ENCODE assay signal across 24 mouse cellular contexts in genomic region chr1:121631466-121631865, GRCm38 (mm10).
DNase-seq lines count a peak whose midpoint lies in the region; ATAC-seq and TF ChIP-seq lines count a peak whose summit lies in the region.
"Had no signal": no experiment of that assay in that cellular context is flagged by ENCODE, and none has a peak within 500 bp of the region (broad histone marks: within the 10 kb centered on the region; RNA-seq: fewer than 3 reads in every experiment).

No protein-coding gene starts in this region.

- no peak overlapping the region for H3K9ac ChIP-seq in heart, embryonic 12.5 days
- no peak overlapping the region for H3K9ac ChIP-seq in limb, embryonic 14.5 days (ENCODE audit: low read depth, low read length, severe bottlenecking)
- H3K9ac ChIP-seq: embryonic facial prominence, embryonic 12.5 days; embryonic facial prominence, embryonic 15.5 days; forebrain, postnatal 0 days; hindbrain, embryonic 13.5 days; intestine, embryonic 15.5 days had no signal

- 61% methylated on average over 2 of the region's 2 CpGs for WGBS in heart, embryonic 12.5 days
- 79% methylated on average over 2 of the region's 2 CpGs for WGBS in limb, embryonic 14.5 days
- WGBS in limb, embryonic 10.5 days: 90% methylated on average over 2 of the region's 2 CpGs

- no peak overlapping the region for H3K4me2 ChIP-seq in heart, embryonic 12.5 days
- no peak overlapping the region for H3K4me2 ChIP-seq in limb, embryonic 14.5 days (replicated peaks; ENCODE audit: low read depth, low read length, severe bottlenecking)
- H3K4me2 ChIP-seq: embryonic facial prominence, embryonic 12.5 days; embryonic facial prominence, embryonic 15.5 days; hindbrain, embryonic 13.5 days; intestine, embryonic 15.5 days had no signal

- H3K27me3 ChIP-seq in heart, embryonic 12.5 days (replicated peaks): no peaks in the 10 kb centered on the region
- no peaks in the 10 kb centered on the region for H3K27me3 ChIP-seq in limb, embryonic 14.5 days (ENCODE audit: control insufficient read depth, insufficient read depth, low read length)
- H3K27me3 ChIP-seq in limb, embryonic 10.5 days (ENCODE audit: low read depth, poor library complexity, severe bottlenecking): no peaks in the 10 kb centered on the region
- H3K27me3 ChIP-seq: embryonic facial prominence, embryonic 12.5 days; embryonic facial prominence, embryonic 15.5 days; hindbrain, embryonic 13.5 days; intestine, embryonic 15.5 days had no signal

- ATAC-seq in heart, embryonic 12.5 days (ENCODE audit: insufficient number of reproducible peaks, low FRiP score): no peak
- peak; percentile 62; the same call in 1 of the 2 replicates for ATAC-seq in limb, embryonic 14.5 days (ENCODE audit: low FRiP score, low read depth)
- ATAC-seq: CD4-positive, CD25-positive, alpha-beta regulatory T cell, adult 4 months; forebrain, embryonic 14.5 days; forebrain, postnatal 0 days; hindbrain, embryonic 16.5 days; intestine, embryonic 15.5 days had no signal

- no peaks in the 10 kb centered on the region for H3K36me3 ChIP-seq in heart, embryonic 12.5 days
- H3K36me3 ChIP-seq in limb, embryonic 14.5 days (ENCODE audit: control insufficient read depth, insufficient read depth, low read length): no peaks in the 10 kb centered on the region
- no peaks in the 10 kb centered on the region for H3K36me3 ChIP-seq in limb, embryonic 10.5 days
- H3K36me3 ChIP-seq: embryonic facial prominence, embryonic 12.5 days; embryonic facial prominence, embryonic 15.5 days; hindbrain, embryonic 10.5 days; hindbrain, embryonic 13.5 days; intestine, embryonic 15.5 days had no signal

- TF ChIP-seq POLR2A in limb, embryonic 14.5 days (IDR thresholded peaks at IDR 0.05; ENCODE audit: borderline replicate concordance, extremely low read depth, insufficient read depth, insufficient read length): no peak

- peak; percentile 92 for DNase-seq in heart, adult 11 months
- DNase-seq in heart, postnatal 25 days (ENCODE audit: low spot score): no peak
- peak; percentile 15 for DNase-seq in heart, adult 8-10 months (ENCODE audit: low spot score)
- no peak for DNase-seq in limb, embryonic 14.5 days (ENCODE audit: low spot score)
- DNase-seq in limb, embryonic 10.5 days (ENCODE audit: low spot score): no peak
- DNase-seq: adrenal gland, adult 2 months; adrenal gland, postnatal 14 days; cerebellum, adult 11 months; cerebellum, adult 2 months; cerebellum, adult 9-11 months; cerebellum, postnatal 25 days; forebrain, postnatal 0 days; gastrocnemius, postnatal 14 days; kidney, adult 11 months; kidney, adult 8-10 months had no signal

- H3K4me1 ChIP-seq in heart, embryonic 12.5 days (replicated peaks): peaks cover 4% of the 10 kb centered on the region; the same call in 1 of the 2 replicates
- no peaks in the 10 kb centered on the region for H3K4me1 ChIP-seq in limb, embryonic 14.5 days (ENCODE audit: control insufficient read depth, insufficient read depth, low read length)
- H3K4me1 ChIP-seq in limb, embryonic 10.5 days: no peaks in the 10 kb centered on the region
- H3K4me1 ChIP-seq: embryonic facial prominence, embryonic 12.5 days; embryonic facial prominence, embryonic 15.5 days; hindbrain, embryonic 10.5 days; hindbrain, embryonic 13.5 days; intestine, embryonic 15.5 days had no signal

- no peak overlapping the region for H3K4me3 ChIP-seq in heart, embryonic 12.5 days
- no peak overlapping the region for H3K4me3 ChIP-seq in limb, embryonic 14.5 days (replicated peaks; ENCODE audit: low read length)
- no peak overlapping the region for H3K4me3 ChIP-seq in limb, embryonic 10.5 days
- H3K4me3 ChIP-seq: embryonic facial prominence, embryonic 12.5 days; embryonic facial prominence, embryonic 15.5 days; hindbrain, embryonic 10.5 days; hindbrain, embryonic 13.5 days; intestine, embryonic 15.5 days had no signal

- intact Hi-C loops in heart, postnatal 25 days (cut with DNase I): no loop called here

- no peak overlapping the region for H3K27ac ChIP-seq in heart, embryonic 12.5 days (ENCODE audit: poor library complexity, severe bottlenecking)
- no peak overlapping the region for H3K27ac ChIP-seq in limb, embryonic 14.5 days (replicated peaks; ENCODE audit: low read depth, low read length)
- no peak overlapping the region for H3K27ac ChIP-seq in limb, embryonic 10.5 days
- H3K27ac ChIP-seq: embryonic facial prominence, embryonic 12.5 days; embryonic facial prominence, embryonic 15.5 days; hindbrain, embryonic 10.5 days; hindbrain, embryonic 13.5 days; intestine, embryonic 15.5 days had no signal

- H3K9me3 ChIP-seq in heart, embryonic 12.5 days (replicated peaks): 0 out of 2 replicates have a peak, but pooled peaks cover 6% of the 10 kb centered on the region
- no peaks in the 10 kb centered on the region for H3K9me3 ChIP-seq in limb, embryonic 14.5 days (ENCODE audit: control insufficient read depth, low read length)
- H3K9me3 ChIP-seq in limb, embryonic 10.5 days (replicated peaks): no peaks in the 10 kb centered on the region
- H3K9me3 ChIP-seq: embryonic facial prominence, embryonic 12.5 days; embryonic facial prominence, embryonic 15.5 days; hindbrain, embryonic 10.5 days; hindbrain, embryonic 13.5 days; intestine, embryonic 15.5 days had no signal

Comparison
In these comparisons a context has a peak if more than half of its experiments do, and no peak if none do; other contexts are left out.
1. DNase-seq: peak in heart, adult 11 months (single experiment) and heart, adult 8-10 months (single experiment); none in heart, postnatal 25 days (single experiment), limb, embryonic 14.5 days (single experiment) and limb, embryonic 10.5 days (single experiment).